Mouse (Mus musculus): ENCODE results near the gene Tet2. TPM values are rescaled to one million over a fixed set of nuclear protein-coding genes. Genes with fewer than 3 reads are reported as not detected.
A peak's percentile ranks its signal among the peaks of the same experiment; 100 is the strongest.

Gene Tet2
- total RNA-seq, 2 experiments from 2014 or later, result 40.7 to 45.9 TPM

- DNase-seq (ENCODE audit: low spot score in 2 of 2), result no peak
- H3K4me3 ChIP-seq, result no peak overlapping the region
- H3K27ac ChIP-seq, result no peak overlapping the region
- TF ChIP-seq CTCF (conservative IDR thresholded peaks at IDR 0.05), result no peak
These were observed 36.1 kb downstream of the Tet2 start for GRCm38 (mm10) chr3:133508881-133509280.

- H3K4me3 ChIP-seq, result no peak overlapping the region
- DNase-seq (ENCODE audit: low spot score in 2 of 2), result no peak
- H3K27ac ChIP-seq, result no peak overlapping the region
- no peak for TF ChIP-seq CTCF (conservative IDR thresholded peaks at IDR 0.05)
These were observed 38.5 kb downstream of the Tet2 start for GRCm38 (mm10) chr3:133506289-133506954.

GRCm38 (mm10) chr3:133496953-133497352 lies 48.0 kb downstream of the Tet2 start:
- H3K4me3 ChIP-seq, result no peak overlapping the region
- no peak for TF ChIP-seq CTCF (conservative IDR thresholded peaks at IDR 0.05)
- no peak overlapping the region for H3K27ac ChIP-seq
- DNase-seq (ENCODE audit: low spot score in 2 of 2), result peak in 1 of 2 experiments; percentile 63

- Histone ChIP-seq H3K4me3 (no peak overlapping the region), H3K27ac (no peak overlapping the region)
- no peak for TF ChIP-seq CTCF (conservative IDR thresholded peaks at IDR 0.05)
- DNase-seq (ENCODE audit: low spot score in 2 of 2), result no peak
These were observed 53.6 kb downstream of the Tet2 start for GRCm38 (mm10) chr3:133491370-133491769.

GRCm38 (mm10) chr3:133488022-133488725 lies 56.8 kb downstream of the Tet2 start:
- no peak for TF ChIP-seq CTCF (conservative IDR thresholded peaks at IDR 0.05)
- no peak for DNase-seq (ENCODE audit: low spot score in 2 of 2)
- Histone ChIP-seq H3K4me3 (no peak overlapping the region), H3K27ac (no peak overlapping the region)

DNA sequence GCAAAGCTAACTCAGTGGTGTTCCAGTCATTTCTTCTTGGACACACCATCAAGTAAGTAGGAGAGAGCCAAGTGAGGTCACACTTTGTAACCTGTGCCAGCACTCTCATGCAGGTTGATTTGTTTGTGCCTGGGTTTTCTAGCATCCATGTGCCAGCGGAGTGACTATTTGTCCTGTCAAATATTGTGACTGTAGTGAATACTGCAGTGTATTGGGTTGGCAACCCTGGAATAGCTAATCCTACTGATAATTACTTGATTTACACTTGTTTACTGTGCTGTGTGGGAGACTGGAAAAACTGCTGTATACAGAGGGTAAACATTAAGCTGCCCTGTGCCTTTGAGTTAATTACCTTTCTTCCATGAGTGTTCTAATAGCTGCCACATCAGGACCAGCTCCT lies 62.1 kb downstream of the Tet2 start:
- Histone ChIP-seq H3K27ac (no peak overlapping the region), H3K4me3 (no peak overlapping the region)
- no peak for TF ChIP-seq CTCF (conservative IDR thresholded peaks at IDR 0.05)
- no peak for DNase-seq (ENCODE audit: low spot score in 2 of 2)

- no peak overlapping the region for H3K4me3 ChIP-seq
- no peak for DNase-seq (ENCODE audit: low spot score in 2 of 2)
- no peak overlapping the region for H3K27ac ChIP-seq
- no peak for TF ChIP-seq CTCF (conservative IDR thresholded peaks at IDR 0.05)
These were observed 66.0 kb downstream of the Tet2 start for GRCm38 (mm10) chr3:133478987-133479386.

DNA sequence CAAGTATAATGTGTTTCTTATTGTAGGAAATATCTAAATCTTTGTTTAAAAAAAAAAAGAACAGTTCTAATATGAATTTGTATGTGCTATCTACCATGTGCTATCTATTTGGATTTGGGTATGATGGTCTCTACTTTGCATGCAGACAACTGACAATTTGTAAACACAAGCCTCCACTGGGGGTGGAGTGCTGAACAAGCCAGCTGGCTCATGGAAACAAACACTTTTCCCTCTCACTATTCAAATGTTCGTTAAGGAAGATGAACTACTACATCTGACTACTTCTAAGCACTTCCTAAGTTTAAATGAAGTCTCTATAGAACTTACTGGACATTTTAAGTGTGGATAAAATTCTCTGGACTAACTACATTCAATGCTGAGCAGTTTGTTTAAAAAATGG lies 71.2 kb downstream of the Tet2 start:
- no peak; the same call in 1 of the 2 replicates for TF ChIP-seq CTCF (conservative IDR thresholded peaks at IDR 0.05)
- no peak overlapping the region for H3K4me3 ChIP-seq
- no peak overlapping the region for H3K27ac ChIP-seq
- peak; percentile 41 to 52 for DNase-seq (ENCODE audit: low spot score in 2 of 2)

DNA sequence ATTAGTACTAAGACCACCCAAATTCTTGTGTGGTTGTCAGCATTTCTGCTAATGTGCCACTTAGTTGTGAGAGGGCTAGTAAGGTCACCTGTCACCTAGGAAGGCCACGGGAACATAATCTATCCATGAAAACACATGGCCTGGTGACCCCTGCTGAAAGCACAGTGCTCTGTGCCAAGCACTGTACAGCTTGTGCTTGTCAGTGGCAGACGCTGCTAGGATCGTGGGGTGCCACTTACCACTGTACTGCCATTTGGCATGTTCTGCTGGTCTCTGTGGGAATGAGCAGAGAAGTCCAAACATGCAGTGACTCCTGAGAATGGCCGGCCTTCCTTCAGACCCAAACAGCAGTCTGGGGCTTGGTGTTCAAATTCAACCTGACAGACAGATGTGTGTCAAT lies 73.8 kb downstream of the Tet2 start:
- Histone ChIP-seq H3K27ac (no peak overlapping the region), H3K4me3 (no peak overlapping the region)
- TF ChIP-seq CTCF (conservative IDR thresholded peaks at IDR 0.05), result no peak

DNA sequence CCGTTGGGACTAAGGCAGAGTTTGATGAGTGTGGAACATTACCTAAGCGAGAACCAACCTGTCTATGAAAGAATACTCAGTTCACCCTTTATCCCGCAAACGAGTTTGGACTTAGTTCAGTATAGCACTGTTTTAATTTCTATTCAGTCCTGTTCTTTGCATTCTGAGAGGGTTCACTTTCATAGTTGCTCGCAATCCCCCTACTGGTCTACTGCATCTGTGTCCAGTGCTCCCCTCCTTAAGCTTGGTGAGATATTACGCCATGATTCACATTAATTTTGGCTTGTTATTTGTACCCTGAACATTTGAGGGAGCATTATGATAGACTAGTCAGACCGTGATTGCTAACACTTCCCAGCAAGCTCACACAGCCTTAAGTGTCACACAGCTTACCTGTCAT lies 76.1 kb downstream of the Tet2 start:
- Histone ChIP-seq H3K27ac (no peak overlapping the region), H3K4me3 (no peak overlapping the region)
- DNase-seq (ENCODE audit: low spot score in 2 of 2), result no peak
- no peak for TF ChIP-seq CTCF (conservative IDR thresholded peaks at IDR 0.05)

More for the DNA sequence above, 73.8 kb downstream of the Tet2 start:
- no peak for DNase-seq (ENCODE audit: low spot score in 2 of 2)

DNA sequence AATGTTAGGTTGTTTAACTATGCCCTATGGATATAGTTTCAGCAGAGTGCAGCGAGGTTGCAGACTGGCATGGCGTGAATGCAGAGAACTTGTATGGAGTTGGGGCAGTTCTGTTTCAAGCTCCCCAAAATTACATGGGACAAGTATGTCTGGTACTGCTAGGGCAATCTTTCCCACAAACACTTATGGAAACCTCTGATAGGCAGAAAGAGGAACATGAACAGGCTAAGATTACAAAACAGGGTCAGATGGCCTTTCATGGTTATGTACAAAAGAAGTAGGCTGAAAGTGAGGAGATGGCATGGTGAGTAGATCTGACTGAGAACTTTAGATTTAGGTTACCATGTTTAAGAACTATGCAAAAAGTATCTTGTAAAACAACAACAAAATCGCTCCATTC lies 81.7 kb downstream of the Tet2 start:
- no peak for TF ChIP-seq CTCF (conservative IDR thresholded peaks at IDR 0.05)
- Histone ChIP-seq H3K27ac (no peak overlapping the region), H3K4me3 (no peak overlapping the region)
- DNase-seq (ENCODE audit: low spot score in 2 of 2), result no peak

- TF ChIP-seq CTCF (conservative IDR thresholded peaks at IDR 0.05), result no peak
- DNase-seq (ENCODE audit: low spot score in 2 of 2), result no peak
- Histone ChIP-seq H3K4me3 (no peak overlapping the region), H3K27ac (no peak overlapping the region)
These were observed 82.5 kb downstream of the Tet2 start for GRCm38 (mm10) chr3:133462485-133462884.

GRCm38 (mm10) chr3:133462059-133462458 lies 82.9 kb downstream of the Tet2 start:
- DNase-seq (ENCODE audit: low spot score in 2 of 2), result no peak
- H3K4me3 ChIP-seq, result no peak overlapping the region
- no peak for TF ChIP-seq CTCF (conservative IDR thresholded peaks at IDR 0.05)
- no peak overlapping the region for H3K27ac ChIP-seq

DNA sequence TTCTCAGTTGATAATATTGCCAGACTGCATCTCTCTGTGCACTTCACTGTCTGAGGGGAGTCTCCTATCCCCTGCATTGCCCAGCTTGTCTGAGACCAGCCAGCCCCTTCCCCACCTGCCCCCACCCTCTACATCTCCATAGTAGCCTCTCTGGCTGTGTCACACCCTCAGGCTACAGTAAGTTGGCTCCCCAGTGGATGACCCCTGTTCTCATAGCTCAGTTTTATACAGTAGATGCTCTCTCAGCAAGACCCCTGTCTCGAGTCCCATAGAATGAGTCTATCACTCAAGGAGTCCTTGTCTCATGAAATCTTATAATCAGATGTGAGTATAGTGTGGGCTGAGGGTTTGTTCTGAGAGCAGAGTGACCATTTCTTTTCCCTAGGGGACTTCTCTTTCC lies 85.8 kb downstream of the Tet2 start:
- no peak for TF ChIP-seq CTCF (conservative IDR thresholded peaks at IDR 0.05)
- no peak overlapping the region for H3K27ac ChIP-seq
- no peak for DNase-seq (ENCODE audit: low spot score in 2 of 2)
- no peak overlapping the region for H3K4me3 ChIP-seq

All from layer of hippocampus, adult 2 months (tissue).